Mouse (Mus musculus): ENCODE results near the gene Shroom3.

- TF ChIP-seq POLR2A (IDR thresholded peaks at IDR 0.05; ENCODE audit: borderline replicate concordance, control insufficient read depth, low read depth, low read length), result no peak
- no peak for TF ChIP-seq CTCF (IDR thresholded peaks at IDR 0.05; ENCODE audit: control insufficient read depth, insufficient read depth, low read length)
These were observed 15.0 kb downstream of the Shroom3 start for GRCm38 (mm10) chr5:92698131-92698836.

Measured in bone marrow, adult 2 months (tissue).